Mouse (Mus musculus) heart, embryonic 15.5 days (tissue): Measurements from ENCODE around the gene Enpp1. TPM values are rescaled to one million over a fixed set of nuclear protein-coding genes. Genes with fewer than 3 reads are reported as not detected.
A peak's percentile ranks its signal among the peaks of the same experiment; 100 is the strongest.

Source experiments
- ATAC-seq: fragments of 200-750 bp; cut with Nextera tagmentation; replicated peaks from 2 replicates; pipeline ENCODE4 v1.8.0; 2017; ENCODE audit warnings: low read depth, moderate TSS enrichment; ENCODE audit not compliant: insufficient number of reproducible peaks, insufficient read depth, low FRiP score
- H3K27ac ChIP-seq: fragments of 300-500 bp; sonication (generic); 2 replicates; pipeline ENCODE4 v1.5.1; 2015; ENCODE audit warnings: mild to moderate bottlenecking, inconsistent platforms
- H3K27me3 ChIP-seq: fragments of 300-500 bp; sonication (generic); 2 replicates; pipeline ENCODE4 v1.6.1; 2015; ENCODE audit warnings: inconsistent platforms
- H3K36me3 ChIP-seq: fragments of 300-500 bp; sonication (generic); 2 replicates; pipeline ENCODE4 v1.6.1; 2015; ENCODE audit warnings: mild to moderate bottlenecking, inconsistent platforms
- H3K4me1 ChIP-seq: fragments of 300-500 bp; sonication (generic); replicated peaks from 2 replicates; pipeline ENCODE4 v1.6.1; 2015; ENCODE audit warnings: inconsistent platforms
- H3K4me2 ChIP-seq: fragments of 300-500 bp; sonication (generic); 2 replicates; pipeline ENCODE4 v1.6.1; 2015; ENCODE audit warnings: inconsistent platforms, mild to moderate bottlenecking, moderate library complexity
- H3K4me3 ChIP-seq: fragments of 300-500 bp; sonication (generic); 2 replicates; pipeline ENCODE4 v1.5.1; 2015; ENCODE audit warnings: mild to moderate bottlenecking, inconsistent platforms
- H3K9ac ChIP-seq: fragments of 300-500 bp; sonication (generic); 2 replicates; pipeline ENCODE4 v1.6.1; 2015; ENCODE audit warnings: mild to moderate bottlenecking, inconsistent platforms
- H3K9me3 ChIP-seq: fragments of 300-500 bp; sonication (generic); replicated peaks from 2 replicates; pipeline ENCODE4 v1.6.1; 2016; ENCODE audit warnings: inconsistent platforms
- WGBS: fragments of 180-500 bp; shearing (Covaris S2); methylation state at CpG from one replicate; pipeline ENCODE4 v1.1.7; 2015; ENCODE audit warnings: mixed read lengths; 5-methylcytosine and 5-hydroxymethylcytosine counted together
- polyA plus RNA-seq: library from polyadenylated mRNA; unstranded; fragments of >200 nt; fragmentation: Nextera tagmentation; extraction: Ambion mirVana; gene quantifications from 2 replicates; pipeline ENCODE4 v1.2.1, GENCODE M21; 2015

Gene Enpp1
- polyA plus RNA-seq = 3.9 and 5.1 TPM in 2 replicates

GRCm38 (mm10) chr10:24711480-24712366 is at the start of gene Enpp1:
Gene Enpp1, minus strand, starts transcription at chr10:24712159.
- WGBS = under 1% methylated on average over 79 of the region's 79 CpGs
- Histone ChIP-seq H3K36me3 (no peaks in the 10 kb centered on the region), H3K4me1 (peaks cover 9% of the 10 kb centered on the region), H3K9ac (peak within 1 kb of the TSS; percentile 65), H3K4me2 (peak within 1 kb of the TSS; percentile 94), H3K27me3 (no peaks in the 10 kb centered on the region), H3K27ac (peak within 1 kb of the TSS; percentile 39), H3K4me3 (peak within 1 kb of the TSS; percentile 68), H3K9me3 (no peaks in the 10 kb centered on the region)
- ATAC-seq = peak; percentile 85

GRCm38 (mm10) chr10:24758326-24758915 is 46.5 kb upstream of the Enpp1 start:
- Histone ChIP-seq H3K9ac (no peak overlapping the region), H3K27me3 (no peaks in the 10 kb centered on the region), H3K4me1 (no peaks in the 10 kb centered on the region; the same call in 1 of the 2 replicates), H3K27ac (no peak overlapping the region), H3K9me3 (no peaks in the 10 kb centered on the region), H3K4me2 (no peak overlapping the region), H3K36me3 (no peaks in the 10 kb centered on the region), H3K4me3 (no peak overlapping the region)
- no peak for ATAC-seq
- 28% methylated on average over 8 of the region's 8 CpGs for WGBS

- peak overlapping the region; percentile 45 for H3K4me3 ChIP-seq
- no peaks in the 10 kb centered on the region for H3K36me3 ChIP-seq
- H3K27me3 ChIP-seq = no peaks in the 10 kb centered on the region
- H3K27ac ChIP-seq = no peak overlapping the region
- no peak overlapping the region for H3K9ac ChIP-seq
- H3K9me3 ChIP-seq = no peaks in the 10 kb centered on the region
- 75% methylated on average over 9 of the region's 9 CpGs for WGBS
- no peaks in the 10 kb centered on the region; the same call in 1 of the 2 replicates for H3K4me1 ChIP-seq
- no peak for ATAC-seq
- H3K4me2 ChIP-seq = peak overlapping the region; percentile 54
Observed at GRCm38 (mm10) chr10:24754874-24755540, 43.0 kb upstream of the Enpp1 start.

- H3K4me3 ChIP-seq = peak overlapping the region; percentile 45
- no peak for ATAC-seq
- WGBS = 35% methylated on average over 11 of the region's 11 CpGs
- no peaks in the 10 kb centered on the region for H3K36me3 ChIP-seq
- H3K9ac ChIP-seq = no peak overlapping the region
- no peak overlapping the region for H3K27ac ChIP-seq
- no peaks in the 10 kb centered on the region for H3K27me3 ChIP-seq
- H3K4me2 ChIP-seq = peak overlapping the region; percentile 54
- no peaks in the 10 kb centered on the region for H3K9me3 ChIP-seq
- no peaks in the 10 kb centered on the region; the same call in 1 of the 2 replicates for H3K4me1 ChIP-seq
Observed at GRCm38 (mm10) chr10:24754251-24754835, 42.4 kb upstream of the Enpp1 start.

GRCm38 (mm10) chr10:24753536-24754250 is 41.7 kb upstream of the Enpp1 start:
- Histone ChIP-seq H3K4me2 (peak overlapping the region; percentile 54), H3K9ac (no peak overlapping the region), H3K9me3 (no peaks in the 10 kb centered on the region), H3K27ac (no peak overlapping the region), H3K27me3 (no peaks in the 10 kb centered on the region), H3K4me1 (no peaks in the 10 kb centered on the region; the same call in 1 of the 2 replicates), H3K36me3 (no peaks in the 10 kb centered on the region), H3K4me3 (peak overlapping the region; percentile 45)
- WGBS = 60% methylated on average over 16 of the region's 16 CpGs
- ATAC-seq = no peak

- Histone ChIP-seq H3K4me1 (peaks cover 2% of the 10 kb centered on the region; the same call in 1 of the 2 replicates), H3K4me2 (no peak overlapping the region), H3K27ac (no peak overlapping the region), H3K9ac (no peak overlapping the region), H3K4me3 (no peak overlapping the region), H3K27me3 (no peaks in the 10 kb centered on the region), H3K36me3 (no peaks in the 10 kb centered on the region), H3K9me3 (no peaks in the 10 kb centered on the region)
- no peak for ATAC-seq
- 79% methylated on average over 13 of the region's 13 CpGs for WGBS
Observed at GRCm38 (mm10) chr10:24742950-24743487, 31.1 kb upstream of the Enpp1 start.

- H3K9ac ChIP-seq = no peak overlapping the region
- H3K27ac ChIP-seq = no peak overlapping the region
- H3K4me1 ChIP-seq = peaks cover 2% of the 10 kb centered on the region; the same call in 1 of the 2 replicates
- no peaks in the 10 kb centered on the region for H3K36me3 ChIP-seq
- H3K4me2 ChIP-seq = no peak overlapping the region
- H3K4me3 ChIP-seq = no peak overlapping the region
- WGBS = 41% methylated on average over 7 of the region's 7 CpGs
- no peaks in the 10 kb centered on the region for H3K9me3 ChIP-seq
- no peaks in the 10 kb centered on the region for H3K27me3 ChIP-seq
- no peak for ATAC-seq
Observed at GRCm38 (mm10) chr10:24741229-24742198, 29.6 kb upstream of the Enpp1 start.

- 68% methylated on average over 2 of the region's 2 CpGs for WGBS
- Histone ChIP-seq H3K27ac (no peak overlapping the region), H3K4me3 (no peak overlapping the region), H3K9me3 (no peaks in the 10 kb centered on the region), H3K27me3 (no peaks in the 10 kb centered on the region), H3K36me3 (no peaks in the 10 kb centered on the region), H3K4me1 (peaks cover 2% of the 10 kb centered on the region; the same call in 1 of the 2 replicates), H3K4me2 (no peak overlapping the region), H3K9ac (no peak overlapping the region)
- ATAC-seq = no peak
Observed at GRCm38 (mm10) chr10:24739171-24739570, 27.2 kb upstream of the Enpp1 start.

GRCm38 (mm10) chr10:24738456-24738855 is 26.5 kb upstream of the Enpp1 start:
- no peaks in the 10 kb centered on the region for H3K36me3 ChIP-seq
- H3K4me1 ChIP-seq = peaks cover 2% of the 10 kb centered on the region; the same call in 1 of the 2 replicates
- H3K9me3 ChIP-seq = no peaks in the 10 kb centered on the region
- no peak for ATAC-seq
- no peak overlapping the region for H3K9ac ChIP-seq
- no peak overlapping the region for H3K27ac ChIP-seq
- H3K27me3 ChIP-seq = no peaks in the 10 kb centered on the region
- no peak overlapping the region for H3K4me2 ChIP-seq
- WGBS = 66% methylated on average over 2 of the region's 2 CpGs
- no peak overlapping the region for H3K4me3 ChIP-seq
